Mouse (Mus musculus): ENCODE results near the gene Apc2. TPM values are rescaled to one million over a fixed set of nuclear protein-coding genes. Genes with fewer than 3 reads are reported as not detected.

Gene Apc2
- polyA plus RNA-seq, 1 experiment, result 54.9 TPM

DNA sequence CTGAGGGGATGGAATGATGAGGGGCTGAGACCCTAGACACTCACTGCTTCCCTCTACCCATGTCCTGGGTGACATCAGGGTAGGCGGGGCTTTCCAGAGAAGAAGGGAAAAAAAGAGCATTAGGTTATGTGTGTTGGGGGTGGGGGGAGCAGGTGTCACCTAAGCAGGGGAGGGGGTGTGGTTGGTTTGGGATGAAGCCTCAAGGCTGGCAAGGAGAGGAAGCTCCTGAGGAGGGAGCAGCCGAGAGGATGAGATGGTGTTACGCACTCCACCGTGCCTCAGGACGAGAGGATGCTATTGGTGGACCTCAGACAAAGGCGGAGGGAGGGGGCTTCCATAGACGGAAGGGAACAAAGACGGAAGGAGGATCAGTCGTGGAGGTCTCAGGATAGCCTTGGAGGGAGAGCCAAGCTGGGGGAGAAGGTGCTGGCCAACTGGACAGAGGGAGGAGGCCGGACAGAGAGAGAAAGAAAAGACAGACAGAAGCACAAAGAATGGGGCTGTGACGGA lies 5.0 kb downstream of the Apc2 start:
- TF ChIP-seq POLR2A (IDR thresholded peaks at IDR 0.05; ENCODE audit: extremely low read depth, insufficient read depth, low read length) (peak; percentile 60; the same call in 1 of the 2 replicates), CTCF (IDR thresholded peaks at IDR 0.05; ENCODE audit: extremely low read depth, insufficient read depth, low read length) (no peak)
- Histone ChIP-seq H3K27ac (ENCODE audit: insufficient read depth, low read length) (peak overlapping the region; percentile 43; the same call in 1 of the 2 replicates), H3K4me3 (ENCODE audit: insufficient read depth, low read length) (peak overlapping the region; percentile 95), H3K4me1 (ENCODE audit: control insufficient read depth, insufficient read depth, low read length) (peaks cover 15% of the 10 kb centered on the region)

DNA sequence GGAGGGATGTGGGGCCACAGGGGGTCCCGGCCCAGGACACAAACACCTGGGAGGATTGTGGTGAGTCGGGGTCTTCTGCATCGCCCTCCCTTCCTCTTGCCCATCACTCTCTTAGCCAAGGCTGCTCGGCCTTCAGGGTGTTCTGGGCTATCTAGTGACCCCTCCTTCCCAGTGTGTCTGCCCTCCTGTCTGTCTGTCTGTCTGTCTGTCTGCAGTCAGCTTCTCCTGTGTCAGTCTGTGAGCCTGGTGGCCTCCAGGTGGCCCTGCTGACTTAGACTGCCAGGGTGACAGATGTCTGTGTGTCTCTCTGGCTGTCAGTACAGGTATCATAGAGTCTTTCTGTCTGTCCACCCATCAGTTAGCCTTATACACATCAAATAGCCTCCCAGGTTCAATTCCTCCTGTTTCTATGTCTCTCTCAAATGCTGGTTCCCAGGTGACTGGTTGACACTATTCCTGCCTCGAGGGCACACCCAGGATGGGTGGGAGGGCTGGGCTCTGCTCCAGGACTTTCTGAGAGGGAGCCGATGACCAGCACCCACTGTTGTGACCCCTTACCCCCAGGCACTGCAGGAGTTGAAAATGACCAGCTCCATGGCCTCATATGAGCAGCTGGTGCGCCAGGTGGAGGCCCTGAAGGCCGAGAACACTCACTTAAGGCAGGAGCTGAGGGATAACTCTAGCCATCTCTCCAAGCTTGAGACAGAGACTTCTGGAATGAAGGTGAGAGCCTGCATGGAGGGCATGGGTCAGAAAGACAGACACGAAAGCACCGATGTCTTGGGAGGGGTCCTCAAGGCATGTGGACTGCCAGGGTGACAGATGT lies 5.7 kb downstream of the Apc2 start:
- Histone ChIP-seq H3K4me1 (ENCODE audit: control insufficient read depth, insufficient read depth, low read length) (peaks cover 15% of the 10 kb centered on the region), H3K27ac (ENCODE audit: insufficient read depth, low read length) (peak overlapping the region; percentile 78; the same call in 1 of the 2 replicates), H3K4me3 (ENCODE audit: insufficient read depth, low read length) (peak overlapping the region; percentile 95)
- TF ChIP-seq POLR2A (IDR thresholded peaks at IDR 0.05; ENCODE audit: extremely low read depth, insufficient read depth, low read length), result no peak
- TF ChIP-seq CTCF (IDR thresholded peaks at IDR 0.05; ENCODE audit: extremely low read depth, insufficient read depth, low read length), result no peak

DNA sequence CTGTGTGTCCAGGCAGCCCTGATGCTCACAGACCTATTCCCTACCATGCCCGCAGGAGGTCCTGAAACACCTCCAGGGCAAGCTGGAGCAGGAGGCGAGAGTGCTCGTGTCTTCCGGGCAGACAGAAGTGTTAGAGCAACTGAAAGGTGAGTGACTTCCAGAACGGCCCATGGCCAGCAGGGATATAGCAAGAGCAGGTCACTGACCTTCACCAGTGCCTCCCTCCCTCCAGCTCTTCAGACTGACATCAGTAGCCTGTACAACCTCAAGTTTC lies 6.2 kb downstream of the Apc2 start:
- peak overlapping the region; percentile 78; the same call in 1 of the 2 replicates for H3K27ac ChIP-seq (ENCODE audit: insufficient read depth, low read length)
- no peak for TF ChIP-seq CTCF (IDR thresholded peaks at IDR 0.05; ENCODE audit: extremely low read depth, insufficient read depth, low read length)
- no peak for TF ChIP-seq POLR2A (IDR thresholded peaks at IDR 0.05; ENCODE audit: extremely low read depth, insufficient read depth, low read length)
- H3K4me1 ChIP-seq (ENCODE audit: control insufficient read depth, insufficient read depth, low read length), result peaks cover 13% of the 10 kb centered on the region
- 0 out of 2 replicates have a peak overlapping the region, but pooled peaks have one; percentile 7 for H3K4me3 ChIP-seq (ENCODE audit: insufficient read depth, low read length)

DNA sequence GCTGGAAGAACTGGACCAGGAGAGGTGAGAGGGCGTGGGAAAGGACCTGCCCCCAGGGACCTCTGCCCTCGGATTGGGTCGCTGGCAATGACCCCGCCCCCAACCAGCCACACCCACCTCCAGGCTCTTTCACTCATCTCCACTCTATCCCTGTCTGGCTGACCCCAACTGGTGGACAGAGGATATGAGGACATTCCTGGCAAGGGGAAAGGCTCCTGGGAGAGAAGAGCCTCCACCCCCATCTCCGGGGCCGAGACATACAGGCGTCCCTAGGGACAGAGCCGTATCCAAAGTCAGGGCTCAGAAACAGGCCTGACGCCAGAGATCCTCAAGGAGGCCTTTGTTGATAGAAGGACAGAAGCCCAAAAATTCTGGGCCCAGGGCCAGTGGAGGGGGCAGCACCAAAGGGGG lies 6.7 kb downstream of the Apc2 start:
- H3K4me3 ChIP-seq (ENCODE audit: insufficient read depth, low read length), result no peak overlapping the region
- TF ChIP-seq POLR2A (IDR thresholded peaks at IDR 0.05; ENCODE audit: extremely low read depth, insufficient read depth, low read length) (no peak), CTCF (IDR thresholded peaks at IDR 0.05; ENCODE audit: extremely low read depth, insufficient read depth, low read length) (no peak)
- H3K27ac ChIP-seq (ENCODE audit: insufficient read depth, low read length), result peak overlapping the region; percentile 78; the same call in 1 of the 2 replicates
- peaks cover 11% of the 10 kb centered on the region for H3K4me1 ChIP-seq (ENCODE audit: control insufficient read depth, insufficient read depth, low read length)

DNA sequence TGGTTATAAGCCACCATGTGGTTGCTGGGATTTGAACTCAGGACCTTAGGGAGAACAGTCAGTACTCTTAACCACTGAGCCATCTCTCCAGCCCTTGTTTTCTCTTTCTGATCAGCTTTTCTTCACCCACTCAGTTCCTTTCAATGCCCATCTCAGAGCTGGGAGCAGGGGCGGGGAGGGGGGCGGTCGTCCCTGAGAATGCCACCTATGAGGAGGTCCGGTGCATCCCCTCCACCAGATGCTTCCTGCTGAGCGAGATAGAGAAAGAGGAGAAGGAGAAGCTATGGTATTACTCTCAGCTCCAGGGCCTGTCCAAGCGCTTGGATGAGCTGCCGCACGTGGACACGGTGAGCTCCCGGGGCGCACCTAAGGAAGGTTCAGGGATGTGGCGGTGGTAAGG lies 8.7 kb downstream of the Apc2 start:
- peaks cover 8% of the 10 kb centered on the region for H3K4me1 ChIP-seq (ENCODE audit: control insufficient read depth, insufficient read depth, low read length)
- no peak for TF ChIP-seq POLR2A (IDR thresholded peaks at IDR 0.05; ENCODE audit: extremely low read depth, insufficient read depth, low read length)
- TF ChIP-seq CTCF (IDR thresholded peaks at IDR 0.05; ENCODE audit: extremely low read depth, insufficient read depth, low read length), result no peak
- no peak overlapping the region for H3K4me3 ChIP-seq (ENCODE audit: insufficient read depth, low read length)
- H3K27ac ChIP-seq (ENCODE audit: insufficient read depth, low read length), result no peak overlapping the region

DNA sequence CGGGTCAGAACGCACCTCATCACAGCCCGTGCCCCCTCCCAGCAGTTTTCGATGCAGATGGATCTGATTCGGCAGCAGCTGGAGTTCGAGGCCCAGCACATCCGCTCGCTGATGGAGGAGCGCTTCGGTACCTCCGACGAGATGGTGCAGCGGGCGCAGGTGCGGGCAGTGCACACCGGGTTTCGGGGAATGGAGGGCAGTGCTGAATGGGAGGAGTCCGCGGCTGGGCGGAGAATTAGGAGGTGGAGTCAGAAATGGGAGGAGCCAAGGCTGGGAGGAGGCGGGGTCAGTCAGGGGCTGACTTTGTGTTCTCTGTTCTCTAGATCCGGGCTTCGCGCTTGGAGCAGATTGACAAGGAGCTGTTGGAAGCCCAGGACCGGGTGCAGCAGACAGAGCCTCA lies 9.1 kb downstream of the Apc2 start:
- TF ChIP-seq CTCF (IDR thresholded peaks at IDR 0.05; ENCODE audit: extremely low read depth, insufficient read depth, low read length), result no peak
- TF ChIP-seq POLR2A (IDR thresholded peaks at IDR 0.05; ENCODE audit: extremely low read depth, insufficient read depth, low read length), result no peak
- Histone ChIP-seq H3K27ac (ENCODE audit: insufficient read depth, low read length) (no peak overlapping the region), H3K4me3 (ENCODE audit: insufficient read depth, low read length) (no peak overlapping the region), H3K4me1 (ENCODE audit: control insufficient read depth, insufficient read depth, low read length) (peaks cover 8% of the 10 kb centered on the region)

DNA sequence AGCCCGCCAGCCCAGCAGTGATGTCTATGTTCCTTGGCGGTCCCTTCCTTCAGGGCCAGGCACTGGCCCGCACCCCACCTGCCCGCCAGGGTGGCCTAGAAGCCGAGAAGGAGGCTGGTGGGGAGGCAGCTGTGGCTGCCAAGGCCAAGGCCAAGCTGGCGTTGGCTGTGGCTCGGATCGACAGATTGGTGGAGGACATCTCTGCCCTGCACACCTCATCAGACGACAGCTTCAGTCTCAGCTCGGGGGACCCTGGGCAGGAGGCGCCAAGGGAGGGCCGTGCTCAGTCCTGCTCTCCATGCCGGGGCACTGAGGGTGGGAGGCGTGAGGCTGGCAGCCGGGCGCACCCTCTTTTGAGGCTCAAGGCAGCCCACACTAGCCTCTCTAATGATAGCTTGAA lies 15.8 kb downstream of the Apc2 start:
- no peak for TF ChIP-seq CTCF (IDR thresholded peaks at IDR 0.05; ENCODE audit: extremely low read depth, insufficient read depth, low read length)
- TF ChIP-seq POLR2A (IDR thresholded peaks at IDR 0.05; ENCODE audit: extremely low read depth, insufficient read depth, low read length), result no peak
- no peak overlapping the region for H3K4me3 ChIP-seq (ENCODE audit: insufficient read depth, low read length)
- no peak overlapping the region for H3K27ac ChIP-seq (ENCODE audit: insufficient read depth, low read length)
- no peaks in the 10 kb centered on the region for H3K4me1 ChIP-seq (ENCODE audit: control insufficient read depth, insufficient read depth, low read length)

DNA sequence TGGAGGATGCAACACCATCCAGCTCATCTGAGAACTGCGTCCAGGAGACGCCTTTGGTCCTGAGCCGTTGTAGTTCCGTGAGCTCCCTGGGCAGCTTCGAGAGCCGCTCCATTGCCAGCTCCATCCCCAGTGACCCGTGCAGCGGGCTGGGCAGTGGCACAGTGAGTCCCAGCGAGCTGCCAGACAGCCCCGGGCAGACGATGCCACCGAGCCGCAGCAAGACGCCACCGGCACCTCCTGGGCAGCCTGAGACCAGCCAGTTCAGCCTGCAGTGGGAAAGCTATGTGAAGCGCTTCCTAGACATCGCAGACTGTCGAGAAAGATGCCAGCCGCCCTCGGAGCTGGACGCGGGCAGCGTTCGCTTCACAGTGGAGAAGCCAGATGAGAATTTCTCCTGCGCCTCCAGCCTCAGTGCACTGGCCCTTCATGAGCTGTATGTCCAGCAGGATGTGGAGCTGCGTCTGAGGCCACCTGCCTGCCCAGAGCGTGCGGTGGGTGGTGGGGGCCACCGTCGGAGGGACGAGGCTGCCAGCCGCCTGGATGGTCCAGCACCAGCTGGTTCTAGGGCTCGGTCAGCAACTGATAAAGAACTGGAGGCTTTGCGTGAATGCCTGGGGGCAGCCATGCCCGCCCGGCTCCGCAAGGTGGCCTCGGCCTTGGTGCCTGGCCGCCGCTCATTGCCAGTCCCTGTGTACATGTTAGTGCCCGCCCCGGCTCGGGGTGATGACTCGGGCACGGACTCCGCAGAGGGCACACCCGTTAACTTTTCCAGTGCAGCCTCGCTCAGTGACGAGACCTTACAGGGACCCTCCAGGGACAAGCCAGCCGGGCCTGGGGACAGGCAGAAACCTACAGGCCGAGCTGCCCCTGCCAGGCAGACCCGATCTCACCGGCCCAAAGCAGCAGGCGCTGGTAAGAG lies 17.1 kb downstream of the Apc2 start:
- TF ChIP-seq CTCF (IDR thresholded peaks at IDR 0.05; ENCODE audit: extremely low read depth, insufficient read depth, low read length) (no peak), POLR2A (IDR thresholded peaks at IDR 0.05; ENCODE audit: extremely low read depth, insufficient read depth, low read length) (no peak)
- Histone ChIP-seq H3K27ac (ENCODE audit: insufficient read depth, low read length) (no peak overlapping the region), H3K4me3 (ENCODE audit: insufficient read depth, low read length) (no peak overlapping the region), H3K4me1 (ENCODE audit: control insufficient read depth, insufficient read depth, low read length) (no peaks in the 10 kb centered on the region)

DNA sequence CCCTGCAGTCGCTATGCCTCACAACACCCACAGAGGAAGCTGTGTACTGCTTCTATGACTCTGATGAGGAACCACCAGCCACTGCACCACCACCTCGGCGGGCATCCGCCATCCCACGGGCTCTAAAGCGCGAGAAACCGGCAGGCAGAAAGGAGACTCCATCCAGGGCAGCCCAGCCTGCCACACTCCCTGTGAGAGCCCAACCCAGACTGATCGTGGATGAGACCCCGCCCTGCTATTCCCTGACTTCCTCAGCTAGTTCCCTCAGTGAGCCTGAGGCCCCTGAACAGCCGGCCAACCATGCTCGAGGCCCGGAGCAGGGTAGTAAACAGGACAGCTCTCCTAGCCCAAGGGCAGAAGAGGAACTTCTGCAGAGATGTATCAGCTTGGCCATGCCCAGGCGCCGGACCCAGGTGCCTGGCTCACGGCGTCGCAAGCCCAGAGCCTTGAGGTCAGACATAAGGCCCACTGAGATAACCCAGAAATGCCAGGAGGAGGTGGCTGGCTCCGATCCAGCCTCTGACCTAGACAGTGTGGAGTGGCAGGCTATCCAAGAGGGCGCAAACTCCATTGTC lies 17.9 kb downstream of the Apc2 start:
- TF ChIP-seq CTCF (IDR thresholded peaks at IDR 0.05; ENCODE audit: extremely low read depth, insufficient read depth, low read length) (no peak), POLR2A (IDR thresholded peaks at IDR 0.05; ENCODE audit: extremely low read depth, insufficient read depth, low read length) (no peak)
- no peaks in the 10 kb centered on the region for H3K4me1 ChIP-seq (ENCODE audit: control insufficient read depth, insufficient read depth, low read length)
- no peak overlapping the region for H3K27ac ChIP-seq (ENCODE audit: insufficient read depth, low read length)
- H3K4me3 ChIP-seq (ENCODE audit: insufficient read depth, low read length), result no peak overlapping the region

All from cortical plate, adult 2 months (tissue).